Mouse (Mus musculus) midbrain, postnatal 0 days (tissue): ENCODE results near the gene Sec11a. TPM values are rescaled to one million over a fixed set of nuclear protein-coding genes. Genes with fewer than 3 reads are reported as not detected.

Source experiments
- ATAC-seq: fragments of 200-750 bp; cut with Nextera tagmentation; 2 replicates; pipeline ENCODE4 v1.8.0; 2017; ENCODE audit warnings: moderate number of reproducible peaks, mild to moderate bottlenecking, moderate TSS enrichment, moderate library complexity; ENCODE audit not compliant: low FRiP score
- DNase-seq: peaks from one replicate; pipeline ENCODE4 v3.0.0-alpha.2; 2015; ENCODE audit warnings: low spot score
- H3K27ac ChIP-seq: fragments of 300-500 bp; sonication (generic); 2 replicates; pipeline ENCODE4 v1.5.1; 2014; ENCODE audit warnings: low read depth, mild to moderate bottlenecking, low read length, mixed read lengths
- H3K27me3 ChIP-seq: fragments of 300-500 bp; sonication (generic); 2 replicates; pipeline ENCODE4 v1.6.1; 2014; ENCODE audit warnings: low read length, control low read depth, mixed read lengths; ENCODE audit not compliant: insufficient read depth
- H3K36me3 ChIP-seq: fragments of 300-500 bp; sonication (generic); 2 replicates; pipeline ENCODE4 v1.6.1; 2014; ENCODE audit warnings: low read length, control low read depth, mixed read lengths; ENCODE audit not compliant: insufficient read depth
- H3K4me1 ChIP-seq: fragments of 300-500 bp; sonication (generic); 2 replicates; pipeline ENCODE4 v1.6.1; 2014; ENCODE audit warnings: mild to moderate bottlenecking, control low read depth, antibody characterized with exemption, low read length, mixed read lengths; ENCODE audit not compliant: insufficient read depth
- H3K4me2 ChIP-seq: fragments of 300-500 bp; sonication (generic); 2 replicates; pipeline ENCODE4 v1.6.1; 2014; ENCODE audit warnings: low read depth, mild to moderate bottlenecking, low read length, mixed read lengths; ENCODE audit not compliant: poor library complexity, severe bottlenecking
- H3K4me3 ChIP-seq: fragments of 300-500 bp; sonication (generic); 2 replicates; pipeline ENCODE4 v1.5.1; 2014; ENCODE audit warnings: low read depth, mild to moderate bottlenecking, low read length, moderate library complexity
- H3K9ac ChIP-seq: fragments of 300-500 bp; sonication (generic); replicated peaks from 2 replicates; pipeline ENCODE4 v1.6.1; 2014; ENCODE audit warnings: mild to moderate bottlenecking, low read length, moderate library complexity, mixed read lengths; ENCODE audit not compliant: poor library complexity, severe bottlenecking
- H3K9me3 ChIP-seq: fragments of 300-500 bp; sonication (generic); 2 replicates; pipeline ENCODE4 v1.6.1; 2016; ENCODE audit warnings: low read length, control low read depth
- CTCF ChIP-seq: IDR thresholded peaks from 2 replicates; pipeline ENCODE4 v1.5.1; 2016; ENCODE audit warnings: antibody characterized with exemption, mild to moderate bottlenecking
- WGBS: fragments of 180-500 bp; shearing (Covaris S2); extraction: QIAGEN DNeasy Blood & Tissue Kit; methylation state at CpG from one replicate; pipeline ENCODE4 v1.1.7; 2014; 5-methylcytosine and 5-hydroxymethylcytosine counted together
- polyA plus RNA-seq: library from polyadenylated mRNA; unstranded; fragments of >200 nt; fragmentation: Nextera tagmentation; extraction: Ambion mirVana; gene quantifications from 2 replicates; pipeline ENCODE4 v1.2.1, GENCODE M21; 2015
- total RNA-seq: library from RNA; depleted of rRNA; stranded (reverse); fragments of >200 nt; gene quantifications from 2 replicates; pipeline ENCODE4 v1.2.3, GENCODE M21; 2014

The Sec11a gene
- total and polyA plus RNA-seq, 2 experiments from 2014 or later: 54.5 to 128 TPM

GRCm38 (mm10) chr7:80932777-80933176 lies 14.8 kb downstream of the Sec11a start:
- Histone ChIP-seq H3K4me3 (no peak overlapping the region), H3K4me2 (no peak overlapping the region), H3K9ac (no peak overlapping the region), H3K4me1 (no peaks in the 10 kb centered on the region), H3K9me3 (no peaks in the 10 kb centered on the region), H3K36me3 (peaks cover 22% of the 10 kb centered on the region), H3K27me3 (no peaks in the 10 kb centered on the region), H3K27ac (no peak overlapping the region)
- 81% methylated on average over 1 of the region's 1 CpGs for WGBS
- DNase-seq (no peak), ATAC-seq (no peak)
- TF ChIP-seq CTCF: no peak

DNA sequence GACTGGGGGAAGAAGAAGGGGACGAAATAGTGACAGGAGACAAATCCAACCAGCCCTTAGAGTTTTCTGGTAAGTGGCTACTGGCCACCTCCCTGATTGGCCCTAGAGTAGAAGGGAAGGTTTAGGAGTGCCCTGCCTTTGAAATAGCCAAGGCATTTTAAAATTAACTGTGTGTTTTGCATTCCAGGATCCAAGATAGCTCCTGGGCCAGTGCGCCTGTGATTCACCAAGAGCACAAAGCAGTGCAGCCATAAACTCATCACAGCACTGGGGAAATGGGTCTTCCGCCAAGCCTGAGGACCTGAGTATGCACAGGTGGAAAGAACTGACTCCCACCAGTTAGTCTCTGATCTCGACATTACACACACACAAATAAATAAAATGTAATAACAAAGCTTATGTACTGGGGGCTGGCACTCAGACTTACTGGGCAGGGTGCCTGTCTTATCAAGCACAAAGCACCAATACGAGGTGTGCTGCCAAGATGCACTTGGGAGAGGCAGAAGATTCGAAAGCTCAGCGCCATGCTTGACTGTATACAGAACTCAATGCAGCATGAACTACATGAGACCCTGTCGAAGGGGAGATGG lies 15.9 kb downstream of the Sec11a start:
- H3K27ac ChIP-seq: no peak overlapping the region
- H3K9me3 ChIP-seq: no peaks in the 10 kb centered on the region
- no peak for TF ChIP-seq CTCF
- H3K9ac ChIP-seq: no peak overlapping the region
- H3K27me3 ChIP-seq: no peaks in the 10 kb centered on the region
- no peak overlapping the region for H3K4me2 ChIP-seq
- no peak for DNase-seq
- no peaks in the 10 kb centered on the region for H3K4me1 ChIP-seq
- WGBS: 91% methylated on average over 8 of the region's 8 CpGs
- peaks cover 22% of the 10 kb centered on the region for H3K36me3 ChIP-seq
- ATAC-seq: no peak
- no peak overlapping the region for H3K4me3 ChIP-seq

GRCm38 (mm10) chr7:80923165-80923564 lies 24.4 kb downstream of the Sec11a start:
- WGBS: 94% methylated on average over 2 of the region's 2 CpGs
- Histone ChIP-seq H3K27ac (no peak overlapping the region), H3K9me3 (no peaks in the 10 kb centered on the region), H3K27me3 (no peaks in the 10 kb centered on the region), H3K4me2 (no peak overlapping the region), H3K4me1 (no peaks in the 10 kb centered on the region), H3K9ac (no peak overlapping the region), H3K36me3 (peaks cover 10% of the 10 kb centered on the region), H3K4me3 (no peak overlapping the region)
- no peak for DNase-seq
- TF ChIP-seq CTCF: no peak
- no peak for ATAC-seq

DNA sequence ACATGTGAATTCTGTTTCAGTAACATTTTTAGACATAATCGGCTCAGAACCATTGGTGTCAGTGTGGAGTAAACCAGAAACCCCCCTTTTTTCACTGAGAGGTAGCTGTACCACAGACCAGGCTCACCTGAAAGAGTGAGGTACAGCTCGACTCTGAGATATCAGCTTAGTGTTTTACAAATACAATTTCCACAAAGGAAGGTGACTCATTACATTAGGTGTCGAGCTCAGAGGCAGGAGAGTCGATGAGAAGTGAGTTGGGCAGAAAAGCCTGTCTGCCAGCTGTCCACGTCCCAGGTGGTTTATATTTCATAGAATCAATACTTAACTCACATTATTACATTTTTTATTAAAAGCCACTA lies 28.0 kb downstream of the Sec11a start:
- Histone ChIP-seq H3K9me3 (no peaks in the 10 kb centered on the region), H3K4me2 (no peak overlapping the region), H3K36me3 (peaks cover 27% of the 10 kb centered on the region), H3K4me1 (no peaks in the 10 kb centered on the region), H3K4me3 (no peak overlapping the region), H3K27me3 (no peaks in the 10 kb centered on the region), H3K9ac (no peak overlapping the region), H3K27ac (no peak overlapping the region)
- WGBS: 98% methylated on average over 5 of the region's 5 CpGs
- DNase-seq (no peak), ATAC-seq (no peak)
- no peak for TF ChIP-seq CTCF

DNA sequence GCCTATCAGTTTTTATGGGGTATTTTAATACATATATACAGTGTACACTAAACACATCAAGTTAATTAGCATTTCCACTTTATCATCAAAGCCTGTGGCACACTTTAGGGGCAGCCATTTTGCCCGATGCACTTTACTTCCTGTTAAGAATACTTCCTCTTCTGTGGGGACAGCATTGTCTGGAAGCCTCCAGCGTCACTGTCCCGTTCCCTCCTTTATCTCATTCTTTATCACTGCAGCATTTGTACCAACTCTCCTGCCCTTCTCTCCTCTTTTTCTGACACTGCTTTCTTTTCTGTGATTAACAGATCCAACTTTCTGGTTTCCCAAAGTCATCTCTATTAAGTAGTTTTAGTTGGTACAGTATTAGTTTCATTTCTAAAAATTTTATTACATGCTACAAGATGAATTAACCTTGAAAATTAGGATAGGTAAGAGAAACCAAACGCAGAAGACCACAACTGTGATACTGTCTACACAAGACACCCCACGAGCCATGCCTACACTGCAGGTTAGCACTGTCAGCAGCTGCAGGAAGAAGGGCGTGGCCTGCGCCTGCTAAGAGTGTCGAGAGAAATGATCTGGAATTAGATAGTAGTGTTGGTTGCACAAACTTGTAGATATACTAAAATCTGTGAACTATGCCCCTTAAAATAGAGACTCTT lies 28.5 kb downstream of the Sec11a start:
- Histone ChIP-seq H3K4me1 (no peaks in the 10 kb centered on the region), H3K9ac (no peak overlapping the region), H3K4me2 (no peak overlapping the region), H3K9me3 (no peaks in the 10 kb centered on the region), H3K27me3 (no peaks in the 10 kb centered on the region), H3K4me3 (no peak overlapping the region), H3K36me3 (peaks cover 27% of the 10 kb centered on the region), H3K27ac (no peak overlapping the region)
- TF ChIP-seq CTCF: no peak
- DNase-seq (no peak), ATAC-seq (no peak)
- WGBS: 88% methylated on average over 8 of the region's 8 CpGs

DNA sequence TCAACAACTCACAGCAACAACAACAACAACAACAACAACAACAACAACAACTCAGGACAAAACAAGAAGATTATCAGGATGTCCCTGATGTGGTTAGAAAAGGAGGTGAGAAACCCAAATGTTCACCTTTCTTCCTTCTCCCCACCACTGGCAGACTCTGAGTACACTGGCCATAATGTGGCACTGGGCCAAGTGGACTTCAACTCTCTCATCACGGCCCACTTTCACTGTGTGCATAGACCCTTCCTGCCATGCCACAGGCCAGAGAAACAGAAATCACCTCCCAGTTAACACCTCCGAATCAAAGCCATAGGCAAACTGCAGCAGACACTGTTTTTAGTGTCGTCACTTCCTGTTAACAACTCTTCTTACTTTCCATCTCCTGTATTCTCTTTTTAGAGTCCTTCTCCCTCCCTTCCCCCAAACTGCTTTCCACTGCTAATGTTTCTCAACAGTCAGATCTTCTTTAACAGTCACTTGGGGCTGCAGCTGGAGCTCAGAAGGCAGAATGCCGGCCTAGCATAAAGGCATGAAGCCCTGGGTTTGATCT lies 29.6 kb downstream of the Sec11a start:
- Histone ChIP-seq H3K4me2 (no peak overlapping the region), H3K27ac (no peak overlapping the region), H3K4me3 (no peak overlapping the region), H3K27me3 (no peaks in the 10 kb centered on the region), H3K4me1 (no peaks in the 10 kb centered on the region), H3K9me3 (no peaks in the 10 kb centered on the region), H3K9ac (no peak overlapping the region), H3K36me3 (peaks cover 27% of the 10 kb centered on the region)
- no peak for DNase-seq
- no peak for TF ChIP-seq CTCF
- no peak for ATAC-seq
- WGBS: 85% methylated on average over 4 of the region's 4 CpGs
